Mouse (Mus musculus) bone marrow, adult 2 months (tissue): ENCODE measurements around the gene Nup188.

Experiments used
- CTCF ChIP-seq: fragments of 200-500 bp; IDR thresholded peaks from 2 replicates; pipeline ENCODE4 v1.5.1; 2011; ENCODE audit warnings: low read length, control low read depth; ENCODE audit not compliant: control insufficient read depth, insufficient read depth
- POLR2A ChIP-seq: fragments of 200-500 bp; IDR thresholded peaks from 2 replicates; pipeline ENCODE4 v1.6.1; 2011; ENCODE audit warnings: low read depth, mild to moderate bottlenecking, control low read depth, low read length, borderline replicate concordance; ENCODE audit not compliant: control insufficient read depth

DNA sequence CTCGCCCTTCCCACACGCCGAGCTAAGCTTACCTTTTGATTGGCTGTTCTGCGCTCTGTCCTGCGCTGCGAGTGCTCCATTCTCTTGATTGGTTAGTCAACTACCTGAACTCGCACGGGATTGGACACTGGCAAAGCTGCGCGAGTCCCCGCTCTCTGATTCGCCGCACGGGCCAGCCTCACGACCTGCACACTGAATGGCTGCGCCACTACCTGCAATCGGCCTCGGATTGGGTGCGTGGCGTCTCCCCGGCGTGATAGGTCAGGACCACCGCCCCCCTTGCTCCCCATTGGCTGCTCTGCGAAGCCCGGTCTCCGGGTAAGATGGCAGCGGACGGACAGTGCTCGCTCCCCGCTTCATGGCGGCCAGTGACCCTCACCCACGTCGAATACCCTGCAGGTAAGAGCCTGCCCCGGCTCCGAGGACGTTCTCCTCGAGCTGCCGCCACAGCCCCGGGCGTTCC, 105.9 kb downstream of the Nup188 start, which contains the start of gene Dolpp1:
- no peak for TF ChIP-seq CTCF
- peak; percentile 53; the same call in 1 of the 2 replicates for TF ChIP-seq POLR2A
